Mouse (Mus musculus) stomach, postnatal 0 days (tissue): ENCODE measurements at regions not wholly inside any gene's neighbourhood (a gene's known extent, or its start where the extent isn't known, plus 50 kb on each side); places are given as distances from the start of the nearest gene placed in this dataset.

Experiments used
- CTCF ChIP-seq: IDR thresholded peaks from 2 replicates; pipeline ENCODE4 v1.5.1; 2016; ENCODE audit warnings: antibody characterized with exemption, low read depth, mild to moderate bottlenecking, moderate library complexity
- EP300 ChIP-seq: optimal IDR thresholded peaks from 2 replicates; pipeline ENCODE3; 2016; ENCODE audit warnings: antibody characterized with exemption

GRCm38 (mm10) chr3:121613224-121613623, 57.3 kb upstream of the 4930432M17Rik start:
- TF ChIP-seq CTCF (no peak), EP300 (no peak)
